Mouse (Mus musculus): ENCODE results near the gene Gm28729.

DNA sequence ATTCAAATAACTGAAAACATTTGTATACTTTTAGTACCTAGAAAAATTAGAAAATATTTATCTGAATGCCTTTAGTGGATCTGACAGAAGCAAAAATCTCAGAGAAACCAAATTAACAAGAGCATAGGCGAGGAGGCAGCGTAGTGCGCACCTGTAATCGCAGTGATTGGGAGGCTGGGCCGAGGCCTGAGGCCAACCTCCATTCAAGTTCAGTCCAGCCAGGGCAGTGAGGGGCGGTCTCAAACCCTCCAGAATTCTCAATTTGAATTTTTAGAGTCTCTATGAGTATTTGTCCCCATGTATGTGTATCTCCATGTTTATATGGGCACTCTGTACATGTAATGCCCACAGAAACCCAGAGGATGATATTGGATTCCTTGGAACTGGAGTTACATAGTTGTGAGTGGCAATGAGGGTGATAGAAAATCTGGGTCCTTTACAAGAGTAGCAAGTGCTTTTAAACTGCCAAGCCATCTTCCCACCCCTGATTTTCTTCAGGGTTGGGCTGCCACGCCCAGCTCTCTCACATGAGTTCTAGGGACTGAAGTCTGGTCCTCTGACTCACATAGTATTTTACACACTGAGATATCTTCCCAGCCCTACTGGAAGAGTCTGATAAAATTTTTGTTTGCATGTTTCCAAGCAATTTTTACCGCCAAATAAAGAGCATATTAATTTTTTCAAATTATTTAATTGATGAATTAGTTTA is 54.6 kb downstream of the Gm28729 start:
- TF ChIP-seq CTCF (conservative IDR thresholded peaks at IDR 0.05; ENCODE audit: low read length) (no peak), POU5F1 (IDR thresholded peaks at IDR 0.05; ENCODE audit: borderline replicate concordance, low read length) (no peak)
